Mouse (Mus musculus): ENCODE measurements at regions not wholly inside any gene's neighbourhood (a gene's known extent, or its start where the extent isn't known, plus 50 kb on each side); places are given as distances from the start of the nearest gene placed in this dataset.

DNA sequence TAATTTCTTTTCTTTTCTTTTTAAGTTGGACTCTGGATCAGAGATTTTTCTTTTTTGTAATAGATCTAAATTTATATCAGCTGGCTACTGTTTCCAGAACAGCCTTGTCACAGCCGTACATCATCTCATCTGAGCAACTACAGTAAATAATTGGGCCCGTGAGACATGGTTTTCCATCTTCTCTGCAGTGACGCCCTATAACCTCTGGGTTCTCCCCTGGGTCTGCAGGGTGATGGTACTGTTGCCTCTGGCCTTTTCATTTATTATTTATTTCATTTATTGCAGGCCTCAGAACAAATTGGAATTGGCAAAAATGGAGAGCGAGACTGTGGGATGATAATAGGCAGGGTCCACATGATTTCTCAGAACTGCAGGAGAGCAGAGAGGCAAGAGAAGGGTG, 406.3 kb upstream of the Fam92a start:
- DNase-seq (ENCODE audit: low spot score) = no peak
- Histone ChIP-seq H3K36me3 (no peaks in the 10 kb centered on the region), H3K4me3 (no peak overlapping the region), H3K27ac (no peak overlapping the region), H3K4me1 (no peaks in the 10 kb centered on the region), H3K27me3 (ENCODE audit: insufficient read depth, poor library complexity, severe bottlenecking) (no peaks in the 10 kb centered on the region), H3K9me3 (no peaks in the 10 kb centered on the region)
- 85% methylated on average over 4 of the region's 4 CpGs for WGBS

DNA sequence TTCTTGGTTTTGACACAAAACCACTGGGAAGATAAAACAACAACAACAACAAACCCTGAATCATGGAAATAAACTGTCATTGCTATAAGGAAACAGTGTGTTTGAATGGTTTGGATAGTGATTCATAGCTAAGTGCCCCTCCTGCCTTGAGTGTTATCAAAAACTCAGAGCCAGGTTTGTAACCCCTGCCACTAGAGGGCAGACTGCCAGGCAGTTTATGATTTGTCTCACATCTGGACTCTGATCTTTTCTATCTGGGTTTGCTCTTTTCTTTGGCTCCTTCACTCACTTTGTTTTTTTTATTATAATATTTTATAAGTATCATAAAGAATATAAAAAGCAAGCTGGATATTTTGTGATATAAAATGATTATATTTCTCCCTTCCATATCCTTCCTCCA, 400.1 kb upstream of the Fam92a start:
- no peak for DNase-seq (ENCODE audit: low spot score)
- Histone ChIP-seq H3K27me3 (ENCODE audit: insufficient read depth, poor library complexity, severe bottlenecking) (no peaks in the 10 kb centered on the region), H3K4me3 (no peak overlapping the region), H3K9me3 (no peaks in the 10 kb centered on the region), H3K36me3 (no peaks in the 10 kb centered on the region), H3K4me1 (no peaks in the 10 kb centered on the region), H3K27ac (no peak overlapping the region)

DNA sequence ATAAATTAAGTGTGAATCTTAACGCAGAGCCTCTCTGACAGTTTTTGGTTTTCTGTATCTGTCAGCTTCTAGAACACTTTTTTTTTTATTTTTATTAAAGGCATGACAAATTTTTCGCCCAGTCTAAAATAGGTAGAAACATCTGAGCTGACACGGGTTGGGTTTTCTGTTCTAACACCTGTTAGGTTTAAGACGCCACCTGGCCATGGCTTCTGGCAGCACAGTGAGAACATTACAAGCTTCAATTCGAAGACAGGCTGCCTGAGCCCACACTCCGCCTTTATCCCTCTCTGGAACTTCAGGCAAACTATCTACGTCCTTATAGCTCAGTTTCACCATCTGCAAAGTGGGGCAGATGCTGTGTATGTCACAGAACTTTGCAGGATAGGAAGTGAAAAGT, 398.9 kb upstream of the Fam92a start:
- H3K9me3 ChIP-seq = no peaks in the 10 kb centered on the region
- WGBS = 75% methylated on average over 7 of the region's 7 CpGs
- H3K4me1 ChIP-seq = no peaks in the 10 kb centered on the region
- no peaks in the 10 kb centered on the region for H3K27me3 ChIP-seq (ENCODE audit: insufficient read depth, poor library complexity, severe bottlenecking)
- DNase-seq (ENCODE audit: low spot score) = no peak
- no peaks in the 10 kb centered on the region for H3K36me3 ChIP-seq
- no peak overlapping the region for H3K27ac ChIP-seq
- no peak overlapping the region for H3K4me3 ChIP-seq

DNA sequence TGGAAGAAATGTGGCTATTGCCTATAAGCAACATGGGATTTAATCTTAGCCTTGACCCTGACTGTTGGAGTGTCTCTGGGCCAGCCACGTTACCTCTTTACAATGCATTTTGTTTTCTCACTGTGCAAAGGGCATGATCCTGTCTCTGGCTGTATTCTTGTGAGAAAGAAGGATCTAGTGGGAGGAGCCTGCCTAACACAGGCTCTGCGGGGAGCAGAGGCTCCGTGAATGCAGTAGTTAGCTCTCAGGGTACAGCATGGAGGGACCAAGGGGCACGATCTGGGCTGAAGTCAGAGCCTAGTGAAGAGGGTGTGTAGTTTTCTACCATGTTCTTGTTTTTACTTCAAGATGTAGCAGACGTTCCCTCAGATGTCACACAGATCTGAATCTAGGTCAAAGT, 395.8 kb upstream of the Fam92a start:
- H3K27me3 ChIP-seq (ENCODE audit: insufficient read depth, poor library complexity, severe bottlenecking) = no peaks in the 10 kb centered on the region
- H3K9me3 ChIP-seq = no peaks in the 10 kb centered on the region
- 36% methylated on average over 5 of the region's 5 CpGs for WGBS
- H3K27ac ChIP-seq = no peak overlapping the region
- no peaks in the 10 kb centered on the region for H3K4me1 ChIP-seq
- no peak overlapping the region for H3K4me3 ChIP-seq
- H3K36me3 ChIP-seq = no peaks in the 10 kb centered on the region
- DNase-seq (ENCODE audit: low spot score) = no peak

DNA sequence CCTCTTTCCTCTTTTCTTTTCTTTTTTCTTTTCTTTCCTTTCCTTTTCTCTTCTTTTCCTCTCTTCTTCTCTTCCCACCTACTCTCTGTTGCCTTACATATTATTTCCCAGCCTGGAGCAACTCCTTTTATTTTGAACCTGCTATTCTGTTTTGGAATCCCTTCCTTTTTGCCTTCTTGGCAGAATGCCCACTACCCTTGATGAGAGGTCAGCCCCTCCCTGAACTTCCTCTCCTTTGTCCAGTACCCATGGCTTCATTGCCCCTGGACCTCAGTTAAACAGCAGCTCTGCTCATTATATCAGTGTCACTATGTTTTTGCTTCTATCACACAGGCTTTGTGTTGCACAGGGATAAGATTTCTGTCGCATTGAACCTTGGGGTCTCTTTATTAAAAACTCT, 391.2 kb upstream of the Fam92a start:
- Histone ChIP-seq H3K27me3 (ENCODE audit: insufficient read depth, poor library complexity, severe bottlenecking) (no peaks in the 10 kb centered on the region), H3K9me3 (no peaks in the 10 kb centered on the region), H3K36me3 (no peaks in the 10 kb centered on the region), H3K4me1 (no peaks in the 10 kb centered on the region), H3K27ac (no peak overlapping the region), H3K4me3 (no peak overlapping the region)
- DNase-seq (ENCODE audit: low spot score) = no peak
- 67% methylated on average over 1 of the region's 1 CpGs for WGBS

DNA sequence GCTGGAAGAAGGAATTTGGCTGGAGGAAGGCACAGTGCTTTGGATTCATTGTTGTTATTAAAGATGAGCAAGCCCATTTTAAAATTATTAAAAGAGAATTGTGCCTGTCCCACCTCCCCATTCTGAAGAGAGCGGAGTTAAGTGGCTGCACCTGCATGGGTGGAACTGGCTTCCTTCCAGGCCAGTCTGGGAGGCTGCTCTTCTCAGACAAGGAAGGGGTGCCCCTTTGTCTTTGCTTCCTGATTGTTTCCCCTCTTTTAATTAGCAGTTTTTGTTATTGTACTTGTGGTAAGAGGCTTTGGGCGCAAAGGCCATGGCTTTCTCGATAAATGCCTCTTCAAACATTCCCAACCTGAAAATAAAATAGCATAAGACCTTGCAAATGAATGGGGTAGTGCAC, 388.7 kb upstream of the Fam92a start:
- Histone ChIP-seq H3K9me3 (no peaks in the 10 kb centered on the region), H3K27me3 (ENCODE audit: insufficient read depth, poor library complexity, severe bottlenecking) (no peaks in the 10 kb centered on the region), H3K36me3 (no peaks in the 10 kb centered on the region), H3K4me1 (no peaks in the 10 kb centered on the region), H3K27ac (no peak overlapping the region), H3K4me3 (no peak overlapping the region)
- 63% methylated on average over 3 of the region's 3 CpGs for WGBS
- DNase-seq (ENCODE audit: low spot score) = no peak

DNA sequence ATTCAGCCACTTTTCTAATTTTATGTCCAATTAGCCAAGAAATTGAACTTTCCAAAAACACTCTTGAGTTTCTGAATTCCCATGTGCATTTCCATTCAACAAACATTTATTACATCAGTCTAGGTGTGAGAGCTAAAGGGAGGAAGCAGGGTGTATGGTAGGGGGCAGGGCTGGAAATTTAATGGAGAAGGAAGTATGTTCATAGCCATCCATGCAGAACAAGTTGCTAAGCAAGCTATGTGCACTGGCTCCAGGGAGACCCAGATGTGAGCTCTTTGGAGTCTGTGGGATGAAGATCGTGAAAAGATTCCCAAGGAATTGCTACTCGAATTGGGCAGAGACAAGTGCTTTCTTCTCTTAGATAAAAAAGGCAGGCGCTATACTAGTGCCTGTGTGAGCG, 388.2 kb upstream of the Fam92a start:
- Histone ChIP-seq H3K36me3 (no peaks in the 10 kb centered on the region), H3K27ac (no peak overlapping the region), H3K9me3 (no peaks in the 10 kb centered on the region), H3K4me1 (no peaks in the 10 kb centered on the region), H3K27me3 (ENCODE audit: insufficient read depth, poor library complexity, severe bottlenecking) (no peaks in the 10 kb centered on the region), H3K4me3 (no peak overlapping the region)
- DNase-seq (ENCODE audit: low spot score) = no peak
- 77% methylated on average over 4 of the region's 4 CpGs for WGBS

DNA sequence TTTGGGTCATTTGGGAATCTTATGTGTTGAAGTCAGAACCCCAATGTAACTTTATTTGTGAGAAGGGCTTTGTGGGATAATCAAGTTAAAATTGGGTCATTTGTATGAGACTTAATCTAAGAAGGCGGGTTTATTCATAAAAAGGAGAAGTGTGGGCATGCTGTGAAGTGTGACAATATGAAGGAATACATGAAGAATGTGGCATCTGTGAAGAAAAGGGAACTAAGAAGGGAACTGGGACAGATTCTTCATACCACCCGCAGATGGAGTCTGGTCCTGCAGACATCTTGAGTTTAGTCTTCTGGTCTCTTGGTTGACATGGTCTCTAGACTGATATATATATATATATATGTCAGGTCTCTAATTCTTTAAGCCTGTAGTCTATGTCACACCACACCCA, 385.3 kb upstream of the Fam92a start:
- Histone ChIP-seq H3K36me3 (no peaks in the 10 kb centered on the region), H3K9me3 (no peaks in the 10 kb centered on the region), H3K27me3 (ENCODE audit: insufficient read depth, poor library complexity, severe bottlenecking) (no peaks in the 10 kb centered on the region), H3K27ac (no peak overlapping the region), H3K4me3 (no peak overlapping the region), H3K4me1 (no peaks in the 10 kb centered on the region)
- 84% methylated on average over 2 of the region's 2 CpGs for WGBS
- DNase-seq (ENCODE audit: low spot score) = no peak

DNA sequence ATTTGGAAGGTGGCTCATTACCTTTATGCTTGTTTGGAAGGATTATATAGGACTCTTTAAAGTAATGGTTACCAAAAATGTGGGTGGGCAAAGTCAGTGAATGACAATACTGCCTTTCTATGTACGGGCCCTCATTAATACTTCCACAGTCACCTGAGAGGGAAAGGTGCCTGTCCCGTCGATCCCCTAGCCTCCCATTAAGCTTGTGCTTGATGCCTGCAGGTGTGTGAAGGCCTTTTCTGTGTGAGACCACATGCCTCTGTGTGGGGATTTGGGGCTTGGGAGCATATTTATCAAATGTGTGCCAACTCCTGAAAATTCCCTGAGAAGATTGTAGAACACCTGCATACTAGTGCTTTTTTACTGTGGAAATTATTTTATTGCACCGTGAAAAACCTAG, 377.4 kb upstream of the Fam92a start:
- no peak for DNase-seq (ENCODE audit: low spot score)

DNA sequence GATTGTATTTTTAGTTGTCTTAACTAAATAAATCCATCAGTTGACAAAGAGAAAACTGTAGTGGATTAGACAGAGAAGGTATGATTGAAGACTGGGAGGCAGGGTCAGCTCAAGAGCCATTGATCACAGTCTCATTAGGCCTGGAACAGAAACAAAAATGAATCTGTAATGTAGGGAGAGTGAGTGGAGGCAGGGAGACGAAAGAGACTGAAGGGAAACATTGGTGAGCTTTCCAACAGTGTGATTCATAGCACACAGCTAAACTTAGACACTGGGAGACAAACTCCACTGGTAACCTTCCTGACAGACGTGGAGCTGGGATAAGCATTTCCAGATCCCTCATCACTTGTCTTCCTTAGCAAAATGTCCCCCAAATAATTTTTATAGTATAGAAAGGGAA, 372.1 kb upstream of the Fam92a start:
- no peak for DNase-seq (ENCODE audit: low spot score)
- WGBS = 58% methylated on average over 2 of the region's 2 CpGs
- Histone ChIP-seq H3K27me3 (ENCODE audit: insufficient read depth, poor library complexity, severe bottlenecking) (no peaks in the 10 kb centered on the region), H3K27ac (no peak overlapping the region), H3K4me1 (0 out of 2 replicates have a peak, but pooled peaks cover under 1% of the 10 kb centered on the region), H3K36me3 (no peaks in the 10 kb centered on the region), H3K4me3 (no peak overlapping the region), H3K9me3 (no peaks in the 10 kb centered on the region)

More for the DNA sequence above, 377.4 kb upstream of the Fam92a start:
- Histone ChIP-seq H3K4me3 (no peak overlapping the region), H3K36me3 (no peaks in the 10 kb centered on the region), H3K9me3 (no peaks in the 10 kb centered on the region), H3K4me1 (no peaks in the 10 kb centered on the region), H3K27me3 (ENCODE audit: insufficient read depth, poor library complexity, severe bottlenecking) (no peaks in the 10 kb centered on the region), H3K27ac (no peak overlapping the region)
- 94% methylated on average over 4 of the region's 4 CpGs for WGBS

DNA sequence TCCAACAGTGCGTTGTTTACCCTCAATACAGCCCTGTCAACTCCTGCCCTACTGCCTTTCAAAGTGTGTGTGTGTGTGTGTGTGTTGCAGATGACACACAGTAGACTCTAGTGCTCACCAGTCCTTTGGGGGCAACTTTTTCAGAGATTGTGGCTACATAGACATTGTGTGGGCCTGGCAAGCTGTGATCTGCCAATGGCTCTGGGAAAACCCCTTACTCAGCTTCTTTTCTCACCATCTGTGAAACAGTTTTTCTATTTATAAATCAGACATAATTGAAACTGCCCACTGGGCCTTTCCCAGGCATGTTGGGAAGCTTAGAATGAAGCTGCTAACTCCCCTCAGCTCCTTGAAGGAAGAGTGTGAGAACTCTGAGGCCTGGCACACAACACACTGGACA, 369.7 kb upstream of the Fam92a start:
- DNase-seq (ENCODE audit: low spot score) = no peak
- no peak overlapping the region for H3K27ac ChIP-seq
- no peaks in the 10 kb centered on the region for H3K9me3 ChIP-seq
- H3K36me3 ChIP-seq = no peaks in the 10 kb centered on the region
- 0 out of 2 replicates have a peak, but pooled peaks cover 3% of the 10 kb centered on the region for H3K4me1 ChIP-seq
- H3K4me3 ChIP-seq = no peak overlapping the region
- 92% methylated on average over 1 of the region's 1 CpGs for WGBS
- no peaks in the 10 kb centered on the region for H3K27me3 ChIP-seq (ENCODE audit: insufficient read depth, poor library complexity, severe bottlenecking)

DNA sequence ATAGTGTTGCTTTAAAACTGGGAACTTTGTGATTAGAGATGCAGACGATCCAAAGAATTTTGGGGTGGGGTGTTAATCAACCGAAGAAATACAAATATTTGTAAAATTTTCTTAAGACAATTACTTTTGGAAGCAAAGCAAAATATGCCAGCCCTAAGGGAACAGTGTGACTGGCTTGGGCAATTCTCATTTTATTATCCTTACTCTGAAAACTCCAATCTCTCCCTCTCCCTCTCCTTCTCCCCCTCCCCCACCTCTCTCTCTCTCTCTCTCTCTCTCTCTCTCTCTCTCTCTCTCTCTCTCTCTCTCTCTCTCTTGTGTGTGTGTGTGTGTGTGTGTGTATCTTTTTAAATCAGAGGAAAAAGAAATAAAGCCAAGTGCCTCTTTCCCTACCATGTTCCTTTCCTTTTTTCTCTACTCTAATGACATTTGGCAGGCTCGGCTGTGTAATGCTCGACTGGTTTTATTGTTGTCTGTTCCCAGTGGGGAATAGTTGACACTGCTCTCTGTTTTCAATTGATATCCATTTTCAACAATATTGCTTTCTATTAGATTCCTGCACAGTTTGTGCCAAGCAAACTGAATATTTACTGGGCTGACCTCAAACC, 367.5 kb upstream of the Fam92a start:
- Histone ChIP-seq H3K4me1 (0 out of 2 replicates have a peak, but pooled peaks cover 3% of the 10 kb centered on the region), H3K27ac (no peak overlapping the region), H3K36me3 (no peaks in the 10 kb centered on the region), H3K4me3 (no peak overlapping the region), H3K9me3 (no peaks in the 10 kb centered on the region), H3K27me3 (ENCODE audit: insufficient read depth, poor library complexity, severe bottlenecking) (no peaks in the 10 kb centered on the region)
- 44% methylated on average over 4 of the region's 4 CpGs for WGBS
- DNase-seq (ENCODE audit: low spot score) = no peak

DNA sequence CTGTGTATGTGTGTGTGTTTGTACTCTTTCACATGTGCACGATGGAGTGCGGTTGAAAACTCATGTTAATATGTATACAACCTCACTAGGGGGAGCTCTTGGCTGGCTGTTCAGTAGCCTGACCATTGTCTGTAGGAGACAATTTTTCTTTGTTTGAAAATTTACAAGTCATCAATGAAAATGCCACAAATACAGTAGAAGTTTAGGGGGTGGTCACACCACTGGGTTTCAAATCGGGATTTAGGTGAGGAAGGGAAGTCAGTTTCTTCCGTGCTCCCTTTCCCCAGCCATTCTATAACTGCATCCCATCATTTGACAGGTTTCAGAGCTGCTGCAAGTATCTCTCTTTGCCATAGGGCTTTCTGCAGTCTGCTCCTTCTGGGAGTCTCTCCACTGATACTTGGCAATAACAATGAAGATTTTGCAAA, 366.9 kb upstream of the Fam92a start:
- peak overlapping the region; percentile 24; the same call in 1 of the 2 replicates for H3K4me3 ChIP-seq

DNA sequence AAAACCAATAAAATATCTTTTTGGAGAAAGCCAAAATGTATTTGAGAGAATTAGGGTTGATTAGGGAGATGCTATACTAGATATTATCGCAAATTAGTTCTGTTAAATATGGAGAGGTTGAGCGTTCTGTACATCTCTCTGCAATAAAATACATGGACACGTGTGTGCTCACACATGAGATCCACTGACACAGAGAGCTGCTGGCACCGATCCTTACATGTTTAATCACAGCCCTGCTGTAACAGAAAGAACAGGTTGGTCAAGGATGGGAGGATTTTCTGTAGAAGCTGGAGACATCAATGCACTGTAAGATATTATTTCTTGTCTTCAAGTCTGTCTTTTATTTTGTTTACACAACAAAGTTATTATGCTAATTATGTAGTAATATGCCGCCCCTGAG, 366.2 kb upstream of the Fam92a start:
- 76% methylated on average over 5 of the region's 5 CpGs for WGBS
- H3K27me3 ChIP-seq (ENCODE audit: insufficient read depth, poor library complexity, severe bottlenecking) = no peaks in the 10 kb centered on the region
- no peak overlapping the region for H3K27ac ChIP-seq
- H3K4me3 ChIP-seq = no peak overlapping the region
- H3K36me3 ChIP-seq = no peaks in the 10 kb centered on the region
- H3K9me3 ChIP-seq = no peaks in the 10 kb centered on the region
- no peak for DNase-seq (ENCODE audit: low spot score)
- H3K4me1 ChIP-seq = 0 out of 2 replicates have a peak, but pooled peaks cover 5% of the 10 kb centered on the region

More for the DNA sequence above, 366.9 kb upstream of the Fam92a start:
- Histone ChIP-seq H3K9me3 (no peaks in the 10 kb centered on the region), H3K36me3 (no peaks in the 10 kb centered on the region), H3K4me1 (0 out of 2 replicates have a peak, but pooled peaks cover 5% of the 10 kb centered on the region), H3K27ac (no peak overlapping the region), H3K27me3 (ENCODE audit: insufficient read depth, poor library complexity, severe bottlenecking) (no peaks in the 10 kb centered on the region)
- no peak for DNase-seq (ENCODE audit: low spot score)
- WGBS = 20% methylated on average over 4 of the region's 4 CpGs

All from heart, embryonic 10.5 days (tissue).